Mouse (Mus musculus) gastrocnemius, postnatal 36 days (tissue): ENCODE data around the gene Tmem259. TPM values are rescaled to one million over a fixed set of nuclear protein-coding genes. Genes with fewer than 3 reads are reported as not detected.
A peak's percentile ranks its signal among the peaks of the same experiment; 100 is the strongest.

Experiments
- DNase-seq, 2 experiments: peaks; one replicate each; pipeline ENCODE4 v3.0.0; 2022
- intact Hi-C: fragments of 180-260 bp; cut with DNase I; formaldehyde crosslinking; loops from one replicate; pipeline ENCODE4 v1.15.1; 2025
- total RNA-seq, 2 experiments: library from RNA; stranded (reverse); gene quantifications; 2 replicates each; pipeline ENCODE4 v1.2.3; 2021

The Tmem259 gene
- total RNA-seq, 2 experiments from 2014 or later = 71.5 to 72.4 TPM

- no peak for DNase-seq
- intact Hi-C loops = no loop called here
Measured at GRCm38 (mm10) chr10:80017361-80017760, 33.2 kb upstream of the Tmem259 start.

GRCm38 (mm10) chr10:80016931-80017330 is 32.8 kb upstream of the Tmem259 start:
- intact Hi-C loops = no loop called here

GRCm38 (mm10) chr10:80016511-80016910 is 32.4 kb upstream of the Tmem259 start, which contains the start of gene Arhgap45:
TSS of gene Arhgap45 (plus strand) at chr10:80016653.
- intact Hi-C loops = no loop called here
- DNase-seq = no peak

More at GRCm38 (mm10) chr10:80016931-80017330, 32.8 kb upstream of the Tmem259 start:
- no peak for DNase-seq

GRCm38 (mm10) chr10:80015583-80015982 is 31.5 kb upstream of the Tmem259 start:
- no peak for DNase-seq
- intact Hi-C loops = no loop called here

- intact Hi-C loops = no loop called here
- DNase-seq = no peak
Measured at GRCm38 (mm10) chr10:80014484-80015290, 30.6 kb upstream of the Tmem259 start.

- intact Hi-C loops = no loop called here
- no peak for DNase-seq
Measured at GRCm38 (mm10) chr10:80013609-80014008, 29.5 kb upstream of the Tmem259 start.

- intact Hi-C loops = no loop called here
- no peak for DNase-seq
Measured at GRCm38 (mm10) chr10:80011740-80012139, 27.6 kb upstream of the Tmem259 start.

GRCm38 (mm10) chr10:80004233-80004705 is 20.1 kb upstream of the Tmem259 start:
- no peak for DNase-seq
- intact Hi-C loops = no loop called here

GRCm38 (mm10) chr10:80003374-80004232 is 19.5 kb upstream of the Tmem259 start:
- intact Hi-C loops = no loop called here
- DNase-seq = no peak

- intact Hi-C loops = no loop called here
- DNase-seq = no peak
Measured at GRCm38 (mm10) chr10:80002829-80003228, 18.7 kb upstream of the Tmem259 start.

- DNase-seq = no peak
- intact Hi-C loops = no loop called here
Measured at GRCm38 (mm10) chr10:80001945-80002344, 17.8 kb upstream of the Tmem259 start.

- intact Hi-C loops = no loop called here
- no peak for DNase-seq
Measured at GRCm38 (mm10) chr10:79997819-79998218, 13.7 kb upstream of the Tmem259 start.

GRCm38 (mm10) chr10:79997034-79997760 is 13.1 kb upstream of the Tmem259 start:
- peak in 1 of 2 experiments; percentile 46 for DNase-seq
- intact Hi-C loops = no loop called here

GRCm38 (mm10) chr10:79996272-79997033 is 12.3 kb upstream of the Tmem259 start, which contains the start of gene Abca7:
TSS of gene Abca7 (plus strand) at chr10:79996494.
- intact Hi-C loops = no loop called here
- DNase-seq = peak; percentile 96 to 98

GRCm38 (mm10) chr10:79995636-79996035 is 11.5 kb upstream of the Tmem259 start:
- intact Hi-C loops = no loop called here

GRCm38 (mm10) chr10:79994397-79995115 is 10.4 kb upstream of the Tmem259 start:
- no peak for DNase-seq
- intact Hi-C loops = no loop called here

More at GRCm38 (mm10) chr10:79995636-79996035, 11.5 kb upstream of the Tmem259 start:
- no peak for DNase-seq

GRCm38 (mm10) chr10:79991548-79991947 is 7.4 kb upstream of the Tmem259 start:
- DNase-seq = no peak
- intact Hi-C loops = no loop called here

GRCm38 (mm10) chr10:79991099-79991498 is 7.0 kb upstream of the Tmem259 start:
- intact Hi-C loops = no loop called here

GRCm38 (mm10) chr10:79989870-79990269 is 5.7 kb upstream of the Tmem259 start:
- DNase-seq = no peak
- intact Hi-C loops = loop anchor here (5.0 kb wide), 1 partner anchor 122 kb away; no protein-coding TSS in a partner anchor

More at GRCm38 (mm10) chr10:79991099-79991498, 7.0 kb upstream of the Tmem259 start:
- no peak for DNase-seq
